Mouse (Mus musculus) adrenal gland, adult 18-20 months (tissue): ENCODE data around the gene Iffo1. TPM values are rescaled to one million over a fixed set of nuclear protein-coding genes. Genes with fewer than 3 reads are reported as not detected.
A peak's percentile ranks its signal among the peaks of the same experiment; 100 is the strongest.

ENCODE experiments used
- DNase-seq, 2 experiments: peaks; one replicate each; pipeline ENCODE4 v3.0.0; 2021 to 2022; ENCODE audit warnings: low spot score in 2 of 2
- total RNA-seq, 2 experiments: library from RNA; stranded (reverse); gene quantifications; 1 replicate in 1 of 2; 2 replicates in 1 of 2; pipeline ENCODE4 v1.2.3; 2021

Iffo1 gene
- total RNA-seq, 2 experiments from 2014 or later, result 19.4 to 20.4 TPM

GRCm38 (mm10) chr6:125137002-125137671, 7.9 kb upstream of the Iffo1 start:
- peak in 1 of 2 experiments; percentile 44 for DNase-seq

GRCm38 (mm10) chr6:125139747-125140146, 5.3 kb upstream of the Iffo1 start:
- no peak for DNase-seq

GRCm38 (mm10) chr6:125142436-125142835, 2.6 kb upstream of the Iffo1 start:
- no peak for DNase-seq

GRCm38 (mm10) chr6:125143128-125143527, 1.9 kb upstream of the Iffo1 start:
- no peak for DNase-seq

GRCm38 (mm10) chr6:125143904-125144303, 1.1 kb upstream of the Iffo1 start:
- DNase-seq, result no peak

GRCm38 (mm10) chr6:125145479-125145951, 474 bp downstream of the Iffo1 start:
- DNase-seq, result peak in 1 of 2 experiments; percentile 45

- no peak for DNase-seq
These were observed 1.1 kb downstream of the Iffo1 start for GRCm38 (mm10) chr6:125146148-125146547.

GRCm38 (mm10) chr6:125146797-125147196, 1.8 kb downstream of the Iffo1 start:
- no peak for DNase-seq

GRCm38 (mm10) chr6:125147329-125147728, 2.3 kb downstream of the Iffo1 start:
- no peak for DNase-seq

GRCm38 (mm10) chr6:125148251-125148925, 3.3 kb downstream of the Iffo1 start:
- DNase-seq, result no peak

- no peak for DNase-seq
These were observed 4.0 kb downstream of the Iffo1 start for GRCm38 (mm10) chr6:125148926-125149568.

- no peak for DNase-seq
These were observed 4.5 kb downstream of the Iffo1 start for GRCm38 (mm10) chr6:125149569-125149950.

GRCm38 (mm10) chr6:125152212-125153017, 7.4 kb downstream of the Iffo1 start:
- DNase-seq, result no peak

GRCm38 (mm10) chr6:125153018-125153389, 8.0 kb downstream of the Iffo1 start:
- DNase-seq, result no peak

- no peak for DNase-seq
These were observed 8.6 kb downstream of the Iffo1 start for GRCm38 (mm10) chr6:125153682-125154081.

- no peak for DNase-seq
These were observed 9.5 kb downstream of the Iffo1 start for GRCm38 (mm10) chr6:125154550-125154949.

GRCm38 (mm10) chr6:125155262-125155661, 10.2 kb downstream of the Iffo1 start:
- no peak for DNase-seq

- no peak for DNase-seq
These were observed 11.4 kb downstream of the Iffo1 start for GRCm38 (mm10) chr6:125156491-125156890.

GRCm38 (mm10) chr6:125156903-125157614, 12.0 kb downstream of the Iffo1 start:
- no peak for DNase-seq

- DNase-seq, result no peak
These were observed 14.0 kb downstream of the Iffo1 start for GRCm38 (mm10) chr6:125158944-125159492.
